Mouse (Mus musculus) CH12.LX (cell line): Measurements from ENCODE around the gene Ctnna3. TPM values are rescaled to one million over a fixed set of nuclear protein-coding genes. Genes with fewer than 3 reads are reported as not detected.

ENCODE experiments used
- DNase-seq: peaks from one replicate; pipeline ENCODE4 v3.0.0-alpha.2; 2013; ENCODE audit errors: extremely low read depth
- H3K27ac ChIP-seq: 2 replicates; pipeline ENCODE4 v1.5.1; 2012; ENCODE audit warnings: low read depth, mild to moderate bottlenecking, control low read depth, moderate library complexity; ENCODE audit not compliant: insufficient read depth
- H3K27me3 ChIP-seq: replicated peaks from 2 replicates; pipeline ENCODE3; 2012; ENCODE audit warnings: inconsistent platforms
- H3K36me3 ChIP-seq, 2 experiments: replicated peaks in 1 of 2; 2 replicates each; pipeline versions ENCODE3 to v1.6.1; 2012; ENCODE audit warnings: inconsistent platforms in 1 of 2, low read length in 1 of 2, mild to moderate bottlenecking in 1 of 2, mixed read lengths in 1 of 2, moderate library complexity in 1 of 2; ENCODE audit not compliant: control insufficient read depth in 1 of 2, insufficient read depth in 1 of 2
- H3K4me1 ChIP-seq, 2 experiments: 2 replicates each; pipeline ENCODE4 v1.6.1; 2012; ENCODE audit warnings: inconsistent platforms in 1 of 2, moderate library complexity in 1 of 2; ENCODE audit not compliant: insufficient read depth in 2 of 2, control insufficient read depth in 1 of 2
- H3K4me2 ChIP-seq: 2 replicates; pipeline ENCODE4 v1.6.1; 2012; ENCODE audit warnings: low read depth, mild to moderate bottlenecking, control low read depth; ENCODE audit not compliant: poor library complexity, insufficient read depth, severe bottlenecking
- H3K4me3 ChIP-seq, 3 experiments: fragments of 150-350 bp in 1 of 3; sonication (generic) in 1 of 3; replicated peaks in 1 of 3; 2 replicates each; pipeline versions ENCODE3 to v1.5.1; 2011 to 2012; ENCODE audit warnings: low read depth in 2 of 3, low read length in 2 of 3, mild to moderate bottlenecking in 2 of 3, moderate library complexity in 2 of 3, control low read depth in 1 of 3, improper control_type of control experiment in 1 of 3, inconsistent platforms in 1 of 3, mixed read lengths in 1 of 3; ENCODE audit not compliant: poor library complexity in 1 of 3
- H3K79me2 ChIP-seq: replicated peaks from 2 replicates; pipeline ENCODE4 v1.6.1; 2012; ENCODE audit warnings: mild to moderate bottlenecking, moderate library complexity; ENCODE audit not compliant: control insufficient read depth, poor library complexity, insufficient read depth, severe bottlenecking; ENCODE audit errors: extremely low read depth
- H3K9ac ChIP-seq: 2 replicates; pipeline ENCODE4 v1.6.1; 2012; ENCODE audit warnings: low read depth, mild to moderate bottlenecking, control low read depth, moderate library complexity; ENCODE audit not compliant: insufficient read depth
- H3K9me3 ChIP-seq: replicated peaks from 2 replicates; pipeline ENCODE3; 2012; ENCODE audit warnings: low read length, inconsistent platforms, mixed read lengths
- BHLHE40 ChIP-seq: IDR thresholded peaks from 2 replicates; pipeline ENCODE4 v1.6.1; 2011; ENCODE audit warnings: mild to moderate bottlenecking, low read depth, low read length, improper control_type of control experiment
- CHD1 ChIP-seq: IDR thresholded peaks from 2 replicates; pipeline ENCODE4 v1.6.1; 2012; ENCODE audit warnings: low read depth, low read length, improper control_type of control experiment, inconsistent platforms
- E2F4 ChIP-seq: IDR thresholded peaks from 2 replicates; pipeline ENCODE4 v1.6.1; 2011; ENCODE audit warnings: low read depth, low read length, improper control_type of control experiment; ENCODE audit not compliant: insufficient replicate concordance
- GABPA ChIP-seq: IDR thresholded peaks from 2 replicates; pipeline ENCODE4 v1.6.1; 2012; ENCODE audit warnings: low read depth, low read length, improper control_type of control experiment, inconsistent platforms; ENCODE audit not compliant: insufficient replicate concordance
- IRF4 ChIP-seq: IDR thresholded peaks from 2 replicates; pipeline ENCODE4 v1.6.1; 2014; ENCODE audit warnings: low read depth, mild to moderate bottlenecking, inconsistent platforms, low read length, improper control_type of control experiment
- KAT2A ChIP-seq: IDR thresholded peaks from 2 replicates; pipeline ENCODE4 v1.6.1; 2012; ENCODE audit warnings: low read length, improper control_type of control experiment, inconsistent platforms; ENCODE audit not compliant: insufficient replicate concordance
- MAFK ChIP-seq: IDR thresholded peaks from 2 replicates; pipeline ENCODE4 v1.6.1; 2011; ENCODE audit warnings: low read length, improper control_type of control experiment; ENCODE audit not compliant: insufficient replicate concordance
- MAZ ChIP-seq: IDR thresholded peaks from 2 replicates; pipeline ENCODE4 v1.6.1; 2012; ENCODE audit warnings: low read depth, mild to moderate bottlenecking, inconsistent platforms, low read length, improper control_type of control experiment, moderate library complexity
- MEF2A ChIP-seq: IDR thresholded peaks from 2 replicates; pipeline ENCODE4 v1.6.1; 2014; ENCODE audit warnings: low read depth, mild to moderate bottlenecking, inconsistent platforms, low read length, improper control_type of control experiment, borderline replicate concordance
- NELFE ChIP-seq: IDR thresholded peaks from 2 replicates; pipeline ENCODE4 v1.6.1; 2011; ENCODE audit warnings: low read depth, low read length, improper control_type of control experiment
- PAX5 ChIP-seq: IDR thresholded peaks from 2 replicates; pipeline ENCODE4 v1.6.1; 2012; ENCODE audit warnings: low read length, inconsistent platforms, mixed read lengths
- POLR2A ChIP-seq: IDR thresholded peaks from 2 replicates; pipeline ENCODE4 v1.6.1; 2011; ENCODE audit warnings: low read depth, mild to moderate bottlenecking, improper control_type of control experiment, low read length
- RCOR1 ChIP-seq: conservative IDR thresholded peaks from 2 replicates; pipeline ENCODE4 v1.6.1; 2012; ENCODE audit warnings: low read depth, mild to moderate bottlenecking, inconsistent platforms, low read length, improper control_type of control experiment
- SIN3A ChIP-seq: IDR thresholded peaks from 2 replicates; pipeline ENCODE4 v1.6.1; 2012; ENCODE audit warnings: low read length, improper control_type of control experiment, inconsistent platforms
- SMC3 ChIP-seq: IDR thresholded peaks from 2 replicates; pipeline ENCODE4 v1.6.1; 2011; ENCODE audit warnings: low read depth, low read length, improper control_type of control experiment
- TBP ChIP-seq: conservative IDR thresholded peaks from 2 replicates; pipeline ENCODE4 v1.6.1; 2011; ENCODE audit warnings: low read depth, low read length, improper control_type of control experiment
- USF1 ChIP-seq: IDR thresholded peaks from 2 replicates; pipeline ENCODE4 v1.6.1; 2014; ENCODE audit warnings: low read depth, mild to moderate bottlenecking, inconsistent platforms, low read length, improper control_type of control experiment
- USF2 ChIP-seq: conservative IDR thresholded peaks from 2 replicates; pipeline ENCODE4 v1.6.1; 2011; ENCODE audit warnings: low read depth, low read length, improper control_type of control experiment
- ZC3H11A ChIP-seq: IDR thresholded peaks from 2 replicates; pipeline ENCODE4 v1.6.1; 2012; ENCODE audit warnings: low read depth, mild to moderate bottlenecking, inconsistent platforms, low read length, improper control_type of control experiment
- ZNF384 ChIP-seq: IDR thresholded peaks from 2 replicates; pipeline ENCODE4 v1.6.1; 2012; ENCODE audit warnings: low read depth, low read length, improper control_type of control experiment, inconsistent platforms
- dilution Hi-C: fragments of 300-500 bp; cut with MboI; formaldehyde crosslinking; loops from 2 replicates; pipeline ENCODE4 v1.14.3; 2020; ENCODE audit warnings: low sequenced_read_pairs; ENCODE audit not compliant: extremely low pct_unique_long_range_greater_than_20kb, extremely low pct_ligation_motif_present
- in situ Hi-C: fragments of 300-500 bp; cut with MboI; formaldehyde crosslinking; loops from 3 replicates; pipeline ENCODE4 v1.14.3; 2019; ENCODE audit warnings: low sequenced_read_pairs, low pct_ligation_motif_present, low pct_unique_long_range_greater_than_20kb, mixed read lengths
- polyA plus RNA-seq: library from polyadenylated mRNA; unstranded; fragments of >175 nt; gene quantifications from 2 replicates; pipeline ENCODE4 v1.2.1, GENCODE M21; 2012; ENCODE audit warnings: low read depth; ENCODE audit not compliant: insufficient read length
- total RNA-seq, 2 experiments: library from RNA; depleted of rRNA; stranded (reverse); fragments of 300-350 nt in 1 of 2; fragments of >200 nt in 1 of 2; gene quantifications; 2 replicates each; pipeline ENCODE4 v1.2.3; 2012 to 2014

The Ctnna3 gene
- total and polyA plus RNA-seq, 3 experiments: 0.09 TPM; not detected in 2

DNA sequence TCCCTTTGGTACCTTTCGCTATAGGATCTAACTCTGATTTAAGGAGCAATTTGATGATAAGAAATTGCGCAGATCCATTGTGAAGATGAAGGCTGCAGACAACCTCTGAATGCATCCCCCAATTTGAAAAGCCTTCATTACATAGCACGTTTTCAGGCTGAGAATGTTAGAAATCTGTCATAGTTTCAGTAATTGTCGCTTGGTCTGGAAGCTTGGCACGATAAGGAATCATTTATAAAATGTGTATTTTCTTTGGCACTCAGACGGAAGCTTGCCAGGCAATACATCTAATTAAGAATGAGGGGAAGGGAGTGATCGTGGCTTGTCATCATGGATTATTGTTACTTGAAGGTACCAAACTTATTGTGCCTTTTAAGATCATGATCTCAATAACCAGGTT is 1511.1 kb downstream of the Ctnna3 start:
- no peak for DNase-seq
- Histone ChIP-seq H3K36me3 (no peaks in the 10 kb centered on the region), H3K27ac (no peak overlapping the region), H3K4me1 (no peaks in the 10 kb centered on the region), H3K4me3 (no peak overlapping the region), H3K9ac (no peak overlapping the region), H3K27me3 (no peaks in the 10 kb centered on the region), H3K4me2 (no peak overlapping the region), H3K9me3 (no peaks in the 10 kb centered on the region), H3K79me2 (no peaks in the 10 kb centered on the region)
- dilution Hi-C loops (no loop called here), in situ Hi-C loops (no loop called here)
- no peak for TF ChIP-seq BHLHE40
- no peak for TF ChIP-seq NELFE
- TF ChIP-seq CHD1: no peak
- no peak for TF ChIP-seq IRF4
- TF ChIP-seq USF2: no peak
- TF ChIP-seq MAFK: no peak
- no peak for TF ChIP-seq SIN3A
- TF ChIP-seq ZNF384: no peak
- no peak for TF ChIP-seq TBP
- TF ChIP-seq ZC3H11A: no peak
- no peak for TF ChIP-seq GABPA
- no peak for TF ChIP-seq KAT2A
- no peak for TF ChIP-seq POLR2A
- TF ChIP-seq PAX5: no peak
- no peak for TF ChIP-seq SMC3
- TF ChIP-seq E2F4: no peak
- no peak for TF ChIP-seq MAZ
- TF ChIP-seq RCOR1: no peak
- no peak for TF ChIP-seq USF1
- no peak for TF ChIP-seq MEF2A

GRCm38 (mm10) chr10:64958391-64958790 is 1528.5 kb downstream of the Ctnna3 start:
- no peaks in the 10 kb centered on the region for H3K27me3 ChIP-seq
- H3K4me3 ChIP-seq: no peak overlapping the region
- H3K79me2 ChIP-seq: no peaks in the 10 kb centered on the region
- no peak overlapping the region for H3K9ac ChIP-seq
- TF ChIP-seq USF1: no peak
- no peak overlapping the region for H3K4me2 ChIP-seq
- H3K9me3 ChIP-seq: no peaks in the 10 kb centered on the region
- dilution Hi-C loops: no loop called here
- H3K27ac ChIP-seq: no peak overlapping the region
- DNase-seq: no peak
- peaks cover 0 to 5% of the 10 kb centered on the region in 2 experiments; a peak in 1 of 4 replicates for H3K4me1 ChIP-seq
- H3K36me3 ChIP-seq: no peaks in the 10 kb centered on the region
- in situ Hi-C loops: no loop called here
